Mouse (Mus musculus) kidney, adult 9 months (tissue): ENCODE results near the gene Rbm3.
A peak's percentile ranks its signal among the peaks of the same experiment; 100 is the strongest.
"Not testable (repeated sequence)": the region's sequence is repeated elsewhere in the genome, so short reads cannot be mapped to it uniquely, and the experiment has no call there.

ENCODE experiments used
- DNase-seq: peaks from one replicate; pipeline ENCODE4 v3.0.0; 2022

Rbm3 gene

GRCm38 (mm10) chrX:8125235-8125634, 20.4 kb downstream of the Rbm3 start:
- DNase-seq: no peak

- DNase-seq: no peak
These were observed 21.7 kb downstream of the Rbm3 start for GRCm38 (mm10) chrX:8123821-8124470.

GRCm38 (mm10) chrX:8117264-8117663, 28.4 kb downstream of the Rbm3 start:
- DNase-seq: no peak

GRCm38 (mm10) chrX:8115275-8115674, 30.4 kb downstream of the Rbm3 start:
- DNase-seq: no peak

GRCm38 (mm10) chrX:8105019-8105418, 40.7 kb downstream of the Rbm3 start:
- no peak for DNase-seq

- no peak for DNase-seq
These were observed 43.4 kb downstream of the Rbm3 start for GRCm38 (mm10) chrX:8102213-8102668.

GRCm38 (mm10) chrX:8101017-8101416, 44.7 kb downstream of the Rbm3 start:
- no peak for DNase-seq

- DNase-seq: no peak
These were observed 46.2 kb downstream of the Rbm3 start for GRCm38 (mm10) chrX:8099435-8099834.

- peak; percentile 98 for DNase-seq
These were observed 48.9 kb downstream of the Rbm3 start for GRCm38 (mm10) chrX:8096787-8097242.

- peak; percentile 81 for DNase-seq
These were observed 49.5 kb downstream of the Rbm3 start for GRCm38 (mm10) chrX:8096068-8096786.

GRCm38 (mm10) chrX:8095546-8095945, 50.1 kb downstream of the Rbm3 start:
- DNase-seq: no peak

GRCm38 (mm10) chrX:8090954-8091347, 54.7 kb downstream of the Rbm3 start:
- DNase-seq: not testable (repeated sequence)

GRCm38 (mm10) chrX:8090346-8090953, 55.2 kb downstream of the Rbm3 start, which contains the start of gene Was:
Was (minus strand) TSS chrX:8090498.
- no peak for DNase-seq

GRCm38 (mm10) chrX:8089746-8090145, 55.9 kb downstream of the Rbm3 start:
- no peak for DNase-seq
